Mouse (Mus musculus): ENCODE measurements around the gene Celsr3.

GRCm38 (mm10) chr9:108824144-108824685 lies 1.9 kb upstream of the Celsr3 start:
- TF ChIP-seq POLR2A (IDR thresholded peaks at IDR 0.05; ENCODE audit: borderline replicate concordance, control insufficient read depth, low read depth, low read length) (no peak), CTCF (IDR thresholded peaks at IDR 0.05; ENCODE audit: control insufficient read depth, insufficient read depth, low read length) (no peak)

All from bone marrow, adult 2 months (tissue).